12 mouse cellular contexts compared by ENCODE assay signal in genomic region chr8:127977746-127978145, GRCm38 (mm10).
"Had no signal": no experiment of that assay in that cellular context is flagged by ENCODE, and none has a peak within 500 bp of the region (broad histone marks: within the 10 kb centered on the region; RNA-seq: fewer than 3 reads in every experiment).

No protein-coding gene starts in this region.

- H3K4me1 ChIP-seq: kidney, embryonic 15.5 days; liver, embryonic 15.5 days; neural tube, embryonic 13.5 days had no signal

- H3K27ac ChIP-seq: kidney, embryonic 15.5 days; limb, embryonic 10.5 days; liver, embryonic 15.5 days; neural tube, embryonic 13.5 days had no signal

- H3K4me2 ChIP-seq: kidney, embryonic 15.5 days; liver, embryonic 11.5 days; liver, embryonic 15.5 days; neural tube, embryonic 13.5 days had no signal

- DNase-seq: kidney, postnatal 14 days; lung, adult 2 months; lung, postnatal 36 days; right cerebral cortex, adult 18-20 months; right cerebral cortex, postnatal 25 days; thymus, postnatal 4 days had no signal

- H3K9me3 ChIP-seq: kidney, embryonic 15.5 days; limb, embryonic 10.5 days; liver, embryonic 15.5 days; neural tube, embryonic 13.5 days had no signal

- H3K36me3 ChIP-seq: kidney, embryonic 15.5 days; limb, embryonic 10.5 days; liver, embryonic 15.5 days; neural tube, embryonic 13.5 days had no signal

- H3K4me3 ChIP-seq: kidney, embryonic 15.5 days; limb, embryonic 10.5 days; liver, embryonic 15.5 days; neural tube, embryonic 13.5 days had no signal

- H3K27me3 ChIP-seq: kidney, embryonic 15.5 days; liver, embryonic 15.5 days; neural tube, embryonic 13.5 days had no signal

- H3K9ac ChIP-seq: kidney, embryonic 15.5 days; liver, embryonic 15.5 days; neural tube, embryonic 13.5 days had no signal

- ATAC-seq: lung, postnatal 0 days had no signal
